Mouse (Mus musculus) lung, postnatal 0 days (tissue): ENCODE results near the gene Tspan5. TPM values are rescaled to one million over a fixed set of nuclear protein-coding genes. Genes with fewer than 3 reads are reported as not detected.

Source experiments
- ATAC-seq: fragments of 200-750 bp; cut with Nextera tagmentation; 2 replicates; pipeline ENCODE4 v1.8.0; 2017; ENCODE audit warnings: moderate library complexity
- DNase-seq: peaks from one replicate; pipeline ENCODE4 v3.0.0-alpha.2; 2016; ENCODE audit warnings: low spot score
- H3K27ac ChIP-seq: fragments of 300-500 bp; sonication (generic); 2 replicates; pipeline ENCODE4 v1.5.1; 2014; ENCODE audit warnings: antibody characterized with exemption, mild to moderate bottlenecking, low read length, mixed read lengths
- H3K27me3 ChIP-seq: fragments of 300-500 bp; sonication (generic); replicated peaks from 2 replicates; pipeline ENCODE4 v1.6.1; 2014; ENCODE audit warnings: low read length, mixed read lengths; ENCODE audit not compliant: insufficient read depth
- H3K36me3 ChIP-seq: fragments of 300-500 bp; sonication (generic); 2 replicates; pipeline ENCODE4 v1.6.1; 2014; ENCODE audit warnings: low read length, mixed read lengths; ENCODE audit not compliant: insufficient read depth
- H3K4me1 ChIP-seq: fragments of 300-500 bp; sonication (generic); 2 replicates; pipeline ENCODE4 v1.6.1; 2014; ENCODE audit warnings: antibody characterized with exemption, low read depth, low read length, mixed read lengths; ENCODE audit not compliant: insufficient read depth
- H3K4me2 ChIP-seq: fragments of 300-500 bp; sonication (generic); replicated peaks from 2 replicates; pipeline ENCODE4 v1.6.1; 2014; ENCODE audit warnings: low read depth, mild to moderate bottlenecking, low read length, moderate library complexity, mixed read lengths
- H3K4me3 ChIP-seq: fragments of 300-500 bp; sonication (generic); 2 replicates; pipeline ENCODE4 v1.5.1; 2014; ENCODE audit warnings: low read depth, low read length
- H3K9ac ChIP-seq: fragments of 300-500 bp; sonication (generic); replicated peaks from 2 replicates; pipeline ENCODE4 v1.6.1; 2014; ENCODE audit warnings: low read depth, mild to moderate bottlenecking
- H3K9me3 ChIP-seq: fragments of 300-500 bp; sonication (generic); 2 replicates; pipeline ENCODE4 v1.6.1; 2016; ENCODE audit warnings: low read length, mixed read lengths
- CTCF ChIP-seq: IDR thresholded peaks from 2 replicates; pipeline ENCODE4 v1.5.1; 2016; ENCODE audit warnings: antibody characterized with exemption, mild to moderate bottlenecking
- EP300 ChIP-seq: IDR thresholded peaks from 2 replicates; pipeline ENCODE4 v1.6.1; 2016; ENCODE audit warnings: antibody characterized with exemption, mild to moderate bottlenecking, control low read depth
- WGBS: fragments of 180-500 bp; shearing (Covaris S2); extraction: QIAGEN DNeasy Blood & Tissue Kit; methylation state at CpG from one replicate; pipeline ENCODE4 v1.1.7; 2014; 5-methylcytosine and 5-hydroxymethylcytosine counted together
- polyA plus RNA-seq: library from polyadenylated mRNA; unstranded; fragments of >200 nt; fragmentation: Nextera tagmentation; extraction: Ambion mirVana; gene quantifications from 2 replicates; pipeline ENCODE4 v1.2.1, GENCODE M21; 2015

Gene Tspan5
- polyA plus RNA-seq, 1 experiment from 2014 or later: 33.0 TPM

DNA sequence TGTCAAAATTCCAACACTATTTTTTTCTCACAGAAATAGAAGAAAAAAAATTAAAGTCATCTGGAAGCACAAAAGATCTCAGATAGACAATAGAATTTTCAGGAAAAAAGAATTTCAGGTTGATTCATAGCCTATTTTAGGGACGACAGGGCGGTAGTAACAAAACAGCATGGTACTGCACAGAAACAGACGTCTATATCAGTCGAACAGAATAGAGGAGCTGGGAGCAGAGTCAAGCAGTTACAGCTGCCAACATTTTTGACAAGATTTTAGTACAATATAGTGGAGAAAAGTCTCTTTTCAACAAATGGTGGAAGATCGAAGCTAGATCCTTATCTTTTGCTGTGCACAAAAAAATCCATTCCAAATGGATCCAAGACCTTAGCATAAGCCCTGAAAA is 144.1 kb downstream of the Tspan5 start:
- ATAC-seq (no peak), DNase-seq (no peak)
- WGBS: 87% methylated on average over 5 of the region's 5 CpGs
- no peak for TF ChIP-seq CTCF
- Histone ChIP-seq H3K4me1 (no peaks in the 10 kb centered on the region), H3K27ac (no peak overlapping the region), H3K27me3 (no peaks in the 10 kb centered on the region), H3K9me3 (no peaks in the 10 kb centered on the region), H3K4me2 (no peak overlapping the region), H3K4me3 (no peak overlapping the region), H3K36me3 (no peaks in the 10 kb centered on the region), H3K9ac (no peak overlapping the region)

DNA sequence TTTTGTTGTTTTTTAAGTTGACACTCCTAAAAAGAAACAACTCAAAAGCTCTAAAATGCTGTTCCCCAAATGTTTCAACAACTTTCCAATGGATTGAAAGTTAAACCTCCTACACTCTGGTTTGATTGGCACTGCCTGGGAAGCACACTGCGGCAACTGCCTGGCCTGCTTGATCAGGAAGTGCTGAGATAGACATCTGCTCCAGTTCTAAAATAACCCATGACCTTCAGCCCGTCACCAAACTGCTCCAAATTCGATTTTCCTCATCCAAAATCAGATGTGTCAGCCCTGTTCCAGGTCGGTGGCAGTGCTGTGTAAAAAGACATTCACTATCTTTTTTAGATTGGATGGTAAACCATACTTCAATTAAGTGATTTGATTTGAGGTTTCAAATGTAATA is 147.2 kb downstream of the Tspan5 start:
- Histone ChIP-seq H3K36me3 (no peaks in the 10 kb centered on the region), H3K27me3 (no peaks in the 10 kb centered on the region), H3K27ac (no peak overlapping the region), H3K9me3 (no peaks in the 10 kb centered on the region), H3K4me3 (no peak overlapping the region), H3K9ac (no peak overlapping the region), H3K4me1 (no peaks in the 10 kb centered on the region), H3K4me2 (no peak overlapping the region)
- 40% methylated on average over 4 of the region's 4 CpGs for WGBS
- TF ChIP-seq EP300 (no peak), CTCF (no peak)
- no peak for ATAC-seq
- no peak for DNase-seq

DNA sequence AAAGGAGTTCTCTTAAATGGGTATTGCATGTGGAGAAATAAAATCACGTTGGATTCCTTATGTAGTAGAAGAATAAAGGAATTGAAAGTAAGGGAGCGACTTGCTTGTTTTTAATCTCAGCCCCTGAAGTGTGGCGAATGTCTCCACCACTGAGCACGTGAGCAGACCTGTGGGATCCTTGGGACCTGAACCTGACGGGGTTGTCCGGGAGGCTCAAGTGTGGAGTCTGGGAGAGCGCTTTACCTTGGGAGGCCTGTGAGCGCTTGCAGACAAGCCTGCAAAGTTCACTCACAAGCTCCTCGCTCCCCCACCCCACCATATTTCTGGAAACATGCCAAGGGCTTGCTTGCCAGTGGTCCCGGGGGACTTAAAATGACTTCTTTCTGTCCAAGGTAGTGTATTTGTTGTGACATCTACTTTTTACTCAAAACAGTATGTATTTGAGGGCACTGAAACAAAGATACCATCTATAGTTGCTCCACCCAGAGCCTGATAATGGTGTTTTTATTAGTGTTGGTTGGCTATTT is 147.8 kb downstream of the Tspan5 start:
- Histone ChIP-seq H3K4me2 (no peak overlapping the region), H3K27me3 (no peaks in the 10 kb centered on the region), H3K36me3 (no peaks in the 10 kb centered on the region), H3K4me3 (no peak overlapping the region), H3K9ac (no peak overlapping the region), H3K4me1 (no peaks in the 10 kb centered on the region), H3K27ac (no peak overlapping the region), H3K9me3 (no peaks in the 10 kb centered on the region)
- no peak for ATAC-seq
- DNase-seq: no peak
- TF ChIP-seq EP300: no peak
- TF ChIP-seq CTCF: no peak
- WGBS: 52% methylated on average over 10 of the region's 10 CpGs

DNA sequence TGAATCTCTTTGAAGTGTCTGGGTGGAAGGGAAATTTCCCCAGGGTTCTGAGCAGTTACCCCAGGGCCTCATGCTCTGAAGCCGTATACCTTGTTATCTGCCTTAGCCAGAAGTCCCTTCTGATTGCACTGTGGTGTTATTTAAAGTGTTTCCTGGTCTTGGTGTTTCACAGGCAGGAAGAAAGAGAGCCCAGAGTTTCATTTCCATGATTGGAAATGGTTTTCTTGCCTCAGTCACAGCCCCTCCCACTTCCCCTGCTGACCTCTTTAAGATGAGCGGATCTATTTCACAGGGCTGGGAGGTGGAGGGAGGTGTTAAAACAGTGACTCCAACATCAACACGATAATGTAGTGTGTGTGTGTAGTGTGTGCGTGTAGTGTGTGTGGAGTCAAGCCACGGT is 151.5 kb downstream of the Tspan5 start:
- ATAC-seq (no peak), DNase-seq (no peak)
- H3K36me3 ChIP-seq: 0 out of 2 replicates have a peak, but pooled peaks cover 3% of the 10 kb centered on the region
- H3K4me2 ChIP-seq: no peak overlapping the region
- no peaks in the 10 kb centered on the region for H3K27me3 ChIP-seq
- H3K27ac ChIP-seq: peak overlapping the region; percentile 43; the same call in 1 of the 2 replicates
- no peaks in the 10 kb centered on the region for H3K9me3 ChIP-seq
- no peak for TF ChIP-seq EP300
- no peak for TF ChIP-seq CTCF
- no peak overlapping the region for H3K4me3 ChIP-seq
- 39% methylated on average over 5 of the region's 5 CpGs for WGBS
- no peak overlapping the region for H3K9ac ChIP-seq
- H3K4me1 ChIP-seq: no peaks in the 10 kb centered on the region

DNA sequence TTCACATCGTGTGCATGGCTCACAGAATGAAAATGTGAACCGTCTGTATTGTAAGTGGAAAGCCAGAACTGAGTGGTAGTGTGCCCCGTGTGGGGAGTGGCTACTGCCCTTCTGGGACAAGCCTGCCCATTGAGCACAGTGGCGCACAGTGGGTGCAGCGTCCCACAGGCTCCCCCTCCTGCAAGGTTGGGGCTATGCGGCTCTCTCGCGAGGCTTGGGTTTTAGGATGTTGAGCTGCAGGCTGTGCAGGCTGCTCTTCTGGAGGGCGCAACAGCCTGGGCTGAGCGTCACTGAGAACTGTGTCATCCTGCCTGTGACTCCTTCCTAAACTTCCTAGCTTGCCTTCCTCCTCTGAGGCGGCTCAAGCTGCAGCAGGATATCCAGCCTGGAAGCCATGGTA is 155.5 kb downstream of the Tspan5 start:
- 0 out of 2 replicates have a peak, but pooled peaks cover 13% of the 10 kb centered on the region for H3K36me3 ChIP-seq
- H3K4me3 ChIP-seq: no peak overlapping the region
- no peaks in the 10 kb centered on the region for H3K27me3 ChIP-seq
- 79% methylated on average over 11 of the region's 11 CpGs for WGBS
- H3K9me3 ChIP-seq: no peaks in the 10 kb centered on the region
- no peak for DNase-seq
- H3K27ac ChIP-seq: no peak overlapping the region
- no peak overlapping the region for H3K9ac ChIP-seq
- no peak for ATAC-seq
- no peaks in the 10 kb centered on the region for H3K4me1 ChIP-seq
- H3K4me2 ChIP-seq: no peak overlapping the region
- no peak for TF ChIP-seq EP300

DNA sequence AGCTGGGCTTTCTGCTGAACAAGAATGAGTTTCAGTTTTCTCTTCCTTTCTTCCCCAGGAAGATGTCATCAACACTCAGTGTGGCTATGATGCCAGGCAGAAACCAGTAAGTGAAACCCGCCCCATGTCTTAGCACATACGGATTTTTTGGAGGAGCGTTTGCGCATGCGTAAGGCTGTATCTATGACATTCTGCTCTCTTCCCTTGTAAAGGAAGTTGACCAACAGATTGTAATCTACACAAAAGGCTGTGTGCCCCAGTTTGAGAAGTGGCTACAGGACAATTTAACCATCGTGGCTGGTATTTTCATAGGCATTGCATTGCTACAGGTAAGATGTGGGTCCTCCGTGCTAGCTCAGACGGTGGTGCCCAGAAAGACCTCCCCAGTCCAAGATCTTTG is 156.1 kb downstream of the Tspan5 start:
- H3K9me3 ChIP-seq: no peaks in the 10 kb centered on the region
- 94% methylated on average over 8 of the region's 8 CpGs for WGBS
- no peak overlapping the region for H3K27ac ChIP-seq
- H3K4me2 ChIP-seq: no peak overlapping the region
- H3K36me3 ChIP-seq: 0 out of 2 replicates have a peak, but pooled peaks cover 13% of the 10 kb centered on the region
- DNase-seq: no peak
- no peak for TF ChIP-seq EP300
- TF ChIP-seq CTCF: no peak
- H3K4me1 ChIP-seq: no peaks in the 10 kb centered on the region
- ATAC-seq: no peak
- no peak overlapping the region for H3K9ac ChIP-seq
- H3K4me3 ChIP-seq: no peak overlapping the region
- no peaks in the 10 kb centered on the region for H3K27me3 ChIP-seq

DNA sequence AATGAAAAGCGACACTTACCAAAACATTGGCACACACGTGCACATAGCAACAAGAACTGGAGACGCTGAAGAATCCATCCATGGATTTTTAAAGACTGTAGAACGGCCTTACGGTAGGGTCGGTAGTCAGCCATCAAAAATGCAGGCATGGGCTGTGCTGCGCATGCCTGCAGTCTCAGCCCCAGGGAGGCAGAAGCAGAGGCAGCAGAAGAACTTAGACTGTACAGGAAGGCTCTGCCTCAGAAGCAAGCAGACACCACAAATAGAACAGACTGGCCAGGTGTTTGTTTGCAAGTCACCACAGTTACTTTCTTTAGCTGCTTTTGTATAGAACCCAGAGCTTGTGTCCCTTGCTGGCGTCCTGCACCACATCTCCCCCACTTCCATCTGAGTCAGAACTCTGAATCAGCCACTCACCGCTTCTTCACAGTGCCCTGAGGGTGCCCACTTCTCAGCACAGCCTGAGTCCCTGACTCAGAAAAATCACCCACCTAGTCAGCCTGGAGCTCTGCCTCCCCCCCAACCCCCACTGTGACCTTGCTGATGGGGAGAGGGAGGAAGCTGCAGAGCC is 158.7 kb downstream of the Tspan5 start:
- H3K36me3 ChIP-seq: 0 out of 2 replicates have a peak, but pooled peaks cover 13% of the 10 kb centered on the region
- H3K4me1 ChIP-seq: no peaks in the 10 kb centered on the region
- H3K9me3 ChIP-seq: no peaks in the 10 kb centered on the region
- H3K27me3 ChIP-seq: no peaks in the 10 kb centered on the region
- H3K27ac ChIP-seq: no peak overlapping the region
- H3K4me2 ChIP-seq: no peak overlapping the region
- 86% methylated on average over 9 of the region's 9 CpGs for WGBS
- ATAC-seq (no peak), DNase-seq (no peak)
- TF ChIP-seq EP300: no peak
- no peak for TF ChIP-seq CTCF
- no peak overlapping the region for H3K9ac ChIP-seq
- H3K4me3 ChIP-seq: no peak overlapping the region
